Mouse (Mus musculus): ENCODE results near the gene Sigmar1. TPM values are rescaled to one million over a fixed set of nuclear protein-coding genes. Genes with fewer than 3 reads are reported as not detected.
"Not testable (repeated sequence)": the region's sequence is repeated elsewhere in the genome, so short reads cannot be mapped to it uniquely, and the experiment has no call there.

Gene Sigmar1
- polyA plus RNA-seq, 1 experiment from 2014 or later: 55.3 TPM

DNA sequence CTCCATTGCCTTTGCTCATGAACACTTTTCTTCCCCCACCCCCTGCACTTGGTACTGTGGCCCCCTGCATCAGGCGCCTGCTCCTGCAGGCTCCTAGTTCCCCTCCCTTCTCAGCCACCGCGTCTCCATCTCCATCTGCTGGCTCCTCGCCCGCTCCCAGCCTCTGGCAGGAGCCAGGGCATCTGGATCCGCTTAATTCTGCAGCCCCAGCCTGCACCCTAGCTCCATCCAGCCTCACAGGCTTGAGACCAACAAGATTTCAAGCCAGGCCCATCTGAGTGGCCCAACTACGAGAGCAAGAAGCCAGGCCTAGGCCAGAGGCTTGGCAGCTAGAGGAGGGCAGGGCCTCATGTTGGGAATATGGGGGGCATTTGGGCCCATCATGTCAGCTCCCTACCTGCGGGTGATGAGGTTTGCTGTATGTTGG, 6.7 kb upstream of the Sigmar1 start:
- not testable (repeated sequence) for H3K27me3 ChIP-seq; H3K9me3 ChIP-seq; H3K36me3 ChIP-seq; H3K4me3 ChIP-seq; ATAC-seq (ENCODE audit: low FRiP score, low read depth)
- 49% methylated on average over 8 of the region's 8 CpGs for WGBS
- 0 out of 2 replicates have a peak overlapping the region, but pooled peaks have one; percentile 64 for H3K4me2 ChIP-seq (replicated peaks)
- peaks cover 34% of the 10 kb centered on the region for H3K4me1 ChIP-seq
- H3K9ac ChIP-seq (replicated peaks): peak overlapping the region; percentile 11; the same call in 1 of the 2 replicates
- H3K27ac ChIP-seq (replicated peaks): 0 out of 2 replicates have a peak overlapping the region, but pooled peaks have one; percentile 52

DNA sequence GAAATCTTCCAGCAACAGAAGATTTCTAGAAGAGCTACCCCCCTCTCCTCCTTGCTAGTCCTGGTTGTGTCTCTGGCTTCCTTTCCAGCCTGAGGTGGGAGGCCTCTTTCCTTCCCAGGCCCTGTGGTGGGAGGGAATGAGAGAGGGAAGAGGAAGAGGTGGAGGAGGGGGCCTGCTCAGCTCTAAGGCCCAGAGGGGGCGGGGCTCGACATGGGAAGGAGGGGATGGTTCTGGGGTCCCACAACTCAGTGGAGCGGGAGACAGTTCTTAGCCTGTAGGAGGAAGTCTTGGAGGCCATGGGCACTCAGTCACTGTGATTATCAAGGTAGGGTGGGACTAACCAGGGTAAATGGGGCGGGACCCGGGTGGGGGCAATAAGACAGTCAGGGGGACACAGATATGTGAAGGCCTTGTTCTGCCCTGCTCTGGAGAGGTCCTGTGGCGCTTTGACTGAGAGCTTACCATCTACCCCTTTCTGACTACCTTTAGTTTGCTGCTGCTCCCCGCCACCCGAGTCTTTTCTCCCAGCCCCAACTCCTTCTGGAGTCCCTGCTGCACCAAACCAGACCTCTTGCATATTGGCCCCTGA, 6.2 kb upstream of the Sigmar1 start:
- 36% methylated on average over 8 of the region's 8 CpGs for WGBS
- H3K4me2 ChIP-seq (replicated peaks): 0 out of 2 replicates have a peak overlapping the region, but pooled peaks have one; percentile 64
- peak overlapping the region; percentile 52; the same call in 1 of the 2 replicates for H3K27ac ChIP-seq (replicated peaks)
- H3K9me3 ChIP-seq: no peaks in the 10 kb centered on the region
- no peaks in the 10 kb centered on the region for H3K27me3 ChIP-seq
- no peaks in the 10 kb centered on the region for H3K36me3 ChIP-seq
- no peak for ATAC-seq (ENCODE audit: low FRiP score, low read depth)
- peaks cover 34% of the 10 kb centered on the region for H3K4me1 ChIP-seq
- no peak overlapping the region; the same call in 1 of the 2 replicates for H3K4me3 ChIP-seq
- peak overlapping the region; percentile 62; the same call in 1 of the 2 replicates for H3K9ac ChIP-seq (replicated peaks)

DNA sequence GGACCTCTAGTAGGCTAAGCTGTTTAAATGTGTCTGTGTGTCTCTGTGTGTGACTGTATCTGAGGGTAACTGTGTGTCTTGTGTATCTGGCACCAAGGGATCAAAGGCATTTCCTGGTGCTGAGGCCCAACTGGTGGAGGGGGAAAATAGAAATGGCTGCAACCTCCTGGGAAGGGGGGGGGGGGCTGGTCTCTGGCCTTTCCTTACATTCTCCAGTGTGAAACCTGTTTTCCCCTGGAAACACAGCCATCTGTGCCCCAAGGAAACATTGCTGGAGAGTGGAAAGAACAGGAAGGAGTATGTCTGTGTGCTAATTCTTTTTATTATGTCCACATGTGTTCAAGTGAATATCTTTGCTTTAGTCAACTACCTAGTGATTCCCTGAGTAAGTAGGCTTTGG, 5.7 kb upstream of the Sigmar1 start:
- Histone ChIP-seq H3K9me3 (no peaks in the 10 kb centered on the region), H3K4me1 (peaks cover 34% of the 10 kb centered on the region), H3K4me3 (no peak overlapping the region), H3K27ac (replicated peaks) (peak overlapping the region; percentile 52; the same call in 1 of the 2 replicates), H3K36me3 (no peaks in the 10 kb centered on the region), H3K4me2 (replicated peaks) (peak overlapping the region; percentile 64; the same call in 1 of the 2 replicates), H3K27me3 (no peaks in the 10 kb centered on the region), H3K9ac (replicated peaks) (peak overlapping the region; percentile 62)
- ATAC-seq (ENCODE audit: low FRiP score, low read depth): no peak

DNA sequence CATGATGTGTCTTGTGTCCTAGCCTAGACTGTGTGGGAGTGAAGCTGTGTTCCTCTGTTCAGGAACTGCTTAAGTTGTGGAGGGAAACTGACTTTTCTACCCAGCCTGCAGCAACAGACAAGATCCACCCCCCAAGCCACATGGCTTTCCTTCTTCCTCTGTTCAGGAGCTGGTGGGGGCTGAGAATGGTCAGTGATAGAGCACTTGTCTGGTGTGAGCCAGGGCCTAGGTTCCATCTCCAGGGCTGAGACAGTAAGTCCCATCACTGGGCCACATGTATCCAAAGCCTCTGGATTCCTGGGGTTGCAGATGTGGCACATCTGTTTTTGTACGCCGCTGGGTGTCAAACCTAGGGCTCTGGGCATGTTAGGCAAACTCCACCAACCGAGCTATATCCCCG, 5.0 kb upstream of the Sigmar1 start:
- H3K27me3 ChIP-seq: no peaks in the 10 kb centered on the region
- H3K27ac ChIP-seq (replicated peaks): peak overlapping the region; percentile 52; the same call in 1 of the 2 replicates
- H3K9me3 ChIP-seq: no peaks in the 10 kb centered on the region
- peak overlapping the region; percentile 43 for H3K4me3 ChIP-seq
- 90% methylated on average over 4 of the region's 4 CpGs for WGBS
- ATAC-seq (ENCODE audit: low FRiP score, low read depth): no peak
- no peaks in the 10 kb centered on the region for H3K36me3 ChIP-seq
- H3K9ac ChIP-seq (replicated peaks): peak overlapping the region; percentile 62
- peak overlapping the region; percentile 64 for H3K4me2 ChIP-seq (replicated peaks)
- peaks cover 39% of the 10 kb centered on the region for H3K4me1 ChIP-seq

DNA sequence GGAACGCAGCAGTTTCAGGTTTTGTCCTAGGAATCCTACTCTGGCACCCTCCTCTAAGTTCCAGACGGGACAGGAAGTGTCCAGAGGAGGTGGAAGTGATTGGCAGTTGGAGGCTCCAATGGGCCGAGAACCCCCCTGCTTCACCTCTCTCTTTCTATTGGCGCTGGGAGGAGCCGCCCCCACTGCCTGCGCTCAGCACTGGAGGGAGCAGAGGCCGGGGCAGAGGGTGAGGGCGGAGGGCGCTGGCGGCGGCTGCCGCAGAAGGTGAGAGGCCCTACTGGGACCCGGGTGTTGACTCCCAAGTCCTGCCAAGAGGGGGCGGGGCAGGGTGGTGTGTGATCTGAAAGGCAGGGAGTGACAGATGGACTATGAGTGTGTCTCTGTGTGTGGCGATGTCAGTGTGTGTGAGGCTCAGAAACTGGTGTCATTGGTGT, 4.3 kb upstream of the Sigmar1 start:
- H3K4me3 ChIP-seq: peak overlapping the region; percentile 43
- peak; percentile 89 for ATAC-seq (ENCODE audit: low FRiP score, low read depth)
- peak overlapping the region; percentile 62 for H3K9ac ChIP-seq (replicated peaks)
- H3K36me3 ChIP-seq: no peaks in the 10 kb centered on the region
- peak overlapping the region; percentile 64 for H3K4me2 ChIP-seq (replicated peaks)
- no peaks in the 10 kb centered on the region for H3K9me3 ChIP-seq
- peak overlapping the region; percentile 52; the same call in 1 of the 2 replicates for H3K27ac ChIP-seq (replicated peaks)
- no peaks in the 10 kb centered on the region for H3K27me3 ChIP-seq
- WGBS: under 1% methylated on average over 15 of the region's 15 CpGs
- H3K4me1 ChIP-seq: peaks cover 39% of the 10 kb centered on the region

DNA sequence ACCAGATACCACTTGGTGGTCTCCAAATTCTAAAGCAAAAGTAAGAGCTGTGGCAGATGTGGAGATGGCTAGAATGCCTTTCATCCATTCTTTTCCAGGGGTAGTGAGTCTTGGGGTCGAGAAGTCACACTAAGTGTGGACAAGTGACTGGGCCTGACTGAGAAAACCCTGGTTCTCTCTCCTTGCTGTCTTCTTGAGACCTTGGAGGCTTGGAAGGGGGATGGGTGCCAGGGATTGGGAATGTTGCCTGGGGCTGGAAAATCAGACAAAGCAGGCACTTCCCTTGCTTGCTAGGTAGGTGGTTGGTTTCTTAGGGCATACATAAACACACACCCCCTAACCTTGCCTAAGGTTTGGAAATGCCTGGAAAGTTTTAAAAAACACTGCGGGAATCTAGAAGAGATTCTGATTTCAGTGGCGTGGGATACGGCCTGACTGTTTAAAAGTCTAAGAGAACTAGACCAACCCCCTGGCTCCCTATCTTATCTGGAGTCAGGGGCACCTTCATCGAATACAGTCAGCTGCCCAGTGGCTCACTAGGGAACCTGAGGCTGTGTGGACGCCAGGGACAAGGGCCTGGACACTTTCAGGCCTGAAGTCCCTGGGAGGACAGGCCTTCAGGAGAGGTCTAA, 3.8 kb upstream of the Sigmar1 start:
- Histone ChIP-seq H3K27ac (replicated peaks) (peak overlapping the region; percentile 52; the same call in 1 of the 2 replicates), H3K9me3 (no peaks in the 10 kb centered on the region), H3K9ac (replicated peaks) (peak overlapping the region; percentile 62), H3K4me2 (replicated peaks) (peak overlapping the region; percentile 64), H3K4me1 (peaks cover 43% of the 10 kb centered on the region), H3K27me3 (no peaks in the 10 kb centered on the region), H3K4me3 (peak overlapping the region; percentile 43), H3K36me3 (no peaks in the 10 kb centered on the region)
- whole genome bisulfite sequencing: 43% methylated on average over 6 of the region's 6 CpGs
- ATAC-seq (ENCODE audit: low FRiP score, low read depth): no peak

DNA sequence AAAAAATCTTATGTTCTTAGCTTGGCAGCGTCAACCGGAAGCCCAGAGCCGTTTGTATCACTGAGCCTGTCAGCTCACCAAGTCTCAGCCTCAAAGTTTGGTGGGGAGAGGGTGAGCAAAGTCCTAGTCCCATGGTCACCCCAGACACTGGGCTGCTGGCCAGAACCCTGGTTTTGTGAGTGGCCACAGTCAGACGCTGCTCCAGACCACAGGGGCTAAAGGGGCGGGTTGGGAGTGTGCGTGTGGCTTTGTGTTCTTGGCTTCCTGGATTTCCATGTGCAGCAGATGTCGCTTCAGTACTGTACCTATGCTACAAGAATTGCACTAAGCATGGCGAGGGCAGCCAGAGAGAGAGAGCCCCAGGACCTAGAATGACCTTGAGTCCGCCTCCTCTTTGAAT, 3.2 kb upstream of the Sigmar1 start:
- no peak for ATAC-seq (ENCODE audit: low FRiP score, low read depth)
- Histone ChIP-seq H3K27ac (replicated peaks) (0 out of 2 replicates have a peak overlapping the region, but pooled peaks have one; percentile 3), H3K9me3 (no peaks in the 10 kb centered on the region), H3K4me1 (peaks cover 43% of the 10 kb centered on the region), H3K4me3 (no peak overlapping the region), H3K27me3 (no peaks in the 10 kb centered on the region), H3K36me3 (no peaks in the 10 kb centered on the region), H3K4me2 (replicated peaks) (no peak overlapping the region), H3K9ac (replicated peaks) (0 out of 2 replicates have a peak overlapping the region, but pooled peaks have one; percentile 15)
- WGBS: 89% methylated on average over 9 of the region's 9 CpGs

DNA sequence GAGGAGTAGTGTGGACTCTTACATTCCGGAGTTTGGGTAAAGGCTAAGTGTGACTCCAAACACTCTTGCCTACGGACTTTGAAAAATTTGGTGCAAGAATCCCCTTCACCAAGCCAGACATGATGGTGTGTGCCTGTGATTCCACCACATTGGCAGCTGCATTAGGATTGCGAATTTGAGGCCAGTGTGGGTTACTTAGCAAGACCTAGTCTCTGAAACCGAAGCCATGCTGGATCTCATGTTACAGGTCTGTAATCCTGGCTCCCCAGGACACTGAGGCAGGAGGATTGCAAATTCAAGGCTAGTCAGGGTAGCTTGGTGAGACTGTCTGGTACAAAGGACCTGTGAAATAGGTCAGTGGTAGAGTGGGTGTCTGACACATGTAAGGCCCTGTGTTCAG, 2.7 kb upstream of the Sigmar1 start:
- no peaks in the 10 kb centered on the region for H3K27me3 ChIP-seq
- ATAC-seq (ENCODE audit: low FRiP score, low read depth): no peak
- H3K4me3 ChIP-seq: no peak overlapping the region
- H3K27ac ChIP-seq (replicated peaks): no peak overlapping the region
- H3K36me3 ChIP-seq: no peaks in the 10 kb centered on the region
- no peak overlapping the region for H3K9ac ChIP-seq (replicated peaks)
- peaks cover 43% of the 10 kb centered on the region for H3K4me1 ChIP-seq
- no peaks in the 10 kb centered on the region for H3K9me3 ChIP-seq
- 88% methylated on average over 4 of the region's 4 CpGs for WGBS
- H3K4me2 ChIP-seq (replicated peaks): no peak overlapping the region

DNA sequence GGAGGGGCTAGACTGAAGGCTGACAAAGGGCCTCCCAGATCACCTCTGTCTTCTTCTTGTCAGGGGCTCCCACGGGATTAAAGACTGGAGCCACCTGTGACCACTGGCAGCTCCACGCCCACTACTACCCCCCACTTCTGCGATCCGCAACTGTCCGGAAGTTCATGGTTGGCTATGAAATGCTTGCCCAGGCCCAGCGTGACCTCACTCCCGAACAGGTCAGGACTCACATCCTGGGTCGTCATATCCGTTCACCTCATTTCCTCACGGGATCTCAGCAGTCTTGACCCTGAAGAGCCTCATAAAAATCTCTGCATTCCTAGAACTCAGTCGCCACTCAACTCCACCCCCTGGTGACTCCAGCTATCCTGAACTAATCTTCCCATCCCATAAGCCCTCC, 2.1 kb upstream of the Sigmar1 start:
- H3K27ac ChIP-seq (replicated peaks): no peak overlapping the region
- 85% methylated on average over 11 of the region's 11 CpGs for WGBS
- no peak overlapping the region for H3K9ac ChIP-seq (replicated peaks)
- no peaks in the 10 kb centered on the region for H3K9me3 ChIP-seq
- no peak for ATAC-seq (ENCODE audit: low FRiP score, low read depth)
- no peak overlapping the region for H3K4me3 ChIP-seq
- H3K27me3 ChIP-seq: no peaks in the 10 kb centered on the region
- peaks cover 43% of the 10 kb centered on the region for H3K4me1 ChIP-seq
- H3K36me3 ChIP-seq: no peaks in the 10 kb centered on the region
- H3K4me2 ChIP-seq (replicated peaks): no peak overlapping the region

DNA sequence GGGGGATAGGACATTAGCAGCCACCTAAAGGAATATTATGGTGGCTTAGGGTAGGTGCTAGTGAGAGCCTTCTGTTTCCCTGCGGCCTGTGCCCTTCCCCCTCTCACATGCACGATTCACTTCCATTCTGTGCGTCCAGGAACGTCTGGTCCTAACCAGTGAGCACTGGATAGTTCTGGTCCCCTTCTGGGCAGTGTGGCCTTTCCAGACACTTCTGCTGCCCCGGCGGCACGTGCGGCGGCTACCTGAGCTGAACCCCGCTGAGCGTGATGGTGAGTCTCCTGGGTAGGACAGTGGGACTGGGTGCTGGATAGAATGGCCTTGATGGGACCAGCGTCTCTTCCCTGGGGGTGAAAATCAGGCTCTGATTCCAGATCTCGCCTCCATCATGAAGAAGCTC, 1.4 kb upstream of the Sigmar1 start:
- H3K9ac ChIP-seq (replicated peaks): no peak overlapping the region; the same call in 1 of the 2 replicates
- H3K4me3 ChIP-seq: no peak overlapping the region
- no peaks in the 10 kb centered on the region for H3K36me3 ChIP-seq
- H3K27ac ChIP-seq (replicated peaks): no peak overlapping the region
- H3K4me1 ChIP-seq: peaks cover 37% of the 10 kb centered on the region
- no peak for ATAC-seq (ENCODE audit: low FRiP score, low read depth)
- no peaks in the 10 kb centered on the region for H3K27me3 ChIP-seq
- WGBS: 93% methylated on average over 13 of the region's 13 CpGs
- H3K4me2 ChIP-seq (replicated peaks): no peak overlapping the region
- no peaks in the 10 kb centered on the region for H3K9me3 ChIP-seq

DNA sequence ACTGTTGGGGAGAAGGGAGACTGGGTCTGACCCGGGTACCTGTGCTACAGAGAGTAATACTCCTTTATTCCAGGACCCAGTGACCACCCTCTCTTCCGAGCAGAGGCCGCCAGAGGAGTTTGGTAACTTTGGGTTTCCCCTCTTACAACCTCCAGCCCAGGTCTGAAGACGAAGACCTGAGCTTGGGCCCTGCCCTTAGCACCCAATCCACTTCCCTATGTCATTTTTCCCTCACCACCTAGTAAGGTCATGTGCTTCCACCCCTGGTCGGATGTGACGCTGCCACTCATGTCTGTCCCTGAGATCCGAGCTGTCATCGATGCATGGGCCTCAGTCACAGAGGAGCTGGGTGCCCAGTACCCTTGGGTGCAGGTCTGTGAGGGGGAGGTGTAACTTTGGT, 483 bp upstream of the Sigmar1 start:
- Histone ChIP-seq H3K9ac (replicated peaks) (peak overlapping the region; percentile 65; the same call in 1 of the 2 replicates), H3K4me3 (peak overlapping the region; percentile 65), H3K4me1 (peaks cover 28% of the 10 kb centered on the region), H3K9me3 (no peaks in the 10 kb centered on the region), H3K27ac (replicated peaks) (no peak overlapping the region), H3K4me2 (replicated peaks) (peak overlapping the region; percentile 79), H3K36me3 (no peaks in the 10 kb centered on the region), H3K27me3 (peaks cover 6% of the 10 kb centered on the region)
- WGBS: 79% methylated on average over 8 of the region's 8 CpGs
- no peak for ATAC-seq (ENCODE audit: low FRiP score, low read depth)

DNA sequence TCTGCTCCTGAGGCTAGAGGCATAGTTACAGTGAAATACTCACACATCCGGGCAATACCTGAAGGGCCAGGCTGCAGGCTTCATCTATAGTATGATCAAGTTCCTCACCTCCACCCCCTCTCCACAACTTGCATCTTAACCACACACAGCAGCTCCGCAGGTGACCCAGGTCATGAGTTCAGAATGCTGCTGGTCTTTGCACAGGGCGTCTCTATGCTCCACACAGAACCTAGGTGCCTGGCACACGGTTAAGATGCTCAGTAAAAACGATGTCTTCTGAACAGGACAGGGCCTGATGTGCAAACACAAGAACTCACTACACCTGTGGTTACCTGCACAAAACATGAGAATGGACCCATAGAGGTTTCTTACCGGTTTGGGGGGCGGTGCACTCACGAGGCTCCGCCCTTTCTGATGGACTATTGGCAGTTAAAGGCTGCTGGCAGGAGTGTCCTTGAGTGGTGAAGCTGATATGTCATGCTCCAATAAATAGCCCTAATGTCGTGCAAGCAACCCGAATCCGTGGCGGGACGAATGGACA, 1.1 kb downstream of the Sigmar1 start, which contains the start of gene Galt:
Galt (plus strand) TSS at position 432 of the 541 bp plus-strand sequence.
- Histone ChIP-seq H3K4me1 (peaks cover 12% of the 10 kb centered on the region), H3K27ac (replicated peaks) (peak within 1 kb of the TSS; percentile 64), H3K4me2 (replicated peaks) (peak within 1 kb of the TSS; percentile 79), H3K9me3 (no peaks in the 10 kb centered on the region), H3K27me3 (peaks cover 6% of the 10 kb centered on the region), H3K4me3 (peak within 1 kb of the TSS; percentile 65), H3K9ac (replicated peaks) (peak within 1 kb of the TSS; percentile 65), H3K36me3 (no peaks in the 10 kb centered on the region)
- ATAC-seq (ENCODE audit: low FRiP score, low read depth): peak; percentile 63
- WGBS: 15% methylated on average over 14 of the region's 14 CpGs
